Mouse (Mus musculus) liver, embryonic 14.5 days (tissue): ENCODE measurements around the gene Gm10803.

Experiments used
- CTCF ChIP-seq: IDR thresholded peaks from 2 replicates; pipeline ENCODE4 v1.5.1; 2016; ENCODE audit warnings: antibody characterized with exemption, low read depth, control low read depth
- EP300 ChIP-seq: IDR thresholded peaks from 2 replicates; pipeline ENCODE4 v1.6.1; 2016; ENCODE audit warnings: antibody characterized with exemption, low read depth

- TF ChIP-seq EP300 (no peak), CTCF (no peak)
Measured at GRCm38 (mm10) chr2:93553905-93554304, 6.5 kb upstream of the Gm10803 start.
